Mouse (Mus musculus): ENCODE measurements around the gene Nr6a1.

GRCm38 (mm10) chr2:38719354-38719753 lies 208.1 kb downstream of the Nr6a1 start:
- TF ChIP-seq CTCF (IDR thresholded peaks at IDR 0.05; ENCODE audit: low read depth, low read length) (no peak), GATA1 (IDR thresholded peaks at IDR 0.05; ENCODE audit: borderline replicate concordance, low read length) (no peak)
